In genomic region chr11:76650862-76651560, GRCm38 (mm10) we compare ENCODE assay signal across 1 mouse cellular context.
TF ChIP-seq lines count a peak whose summit lies in the region.

No protein-coding gene starts in this region.

TF ChIP-seq in MEL, 35 proteins besides CTCF, POLR2A, EP300 and RAD21:
- TF ChIP-seq USF1 (IDR thresholded peaks at IDR 0.05; ENCODE audit: low read depth, low read length) (peak; percentile 64; the same call in 1 of the 2 replicates), ELF1 (IDR thresholded peaks at IDR 0.05; ENCODE audit: low read depth, low read length) (no peak)
